Mouse (Mus musculus) hindbrain, embryonic 15.5 days (tissue): Measurements from ENCODE around the gene Zfp536. TPM values are rescaled to one million over a fixed set of nuclear protein-coding genes. Genes with fewer than 3 reads are reported as not detected.

Experiments used
- ATAC-seq: fragments of 200-750 bp; cut with Nextera tagmentation; 2 replicates; pipeline ENCODE4 v1.8.0; 2017; ENCODE audit warnings: low read depth, moderate number of reproducible peaks, moderate TSS enrichment; ENCODE audit not compliant: low FRiP score
- H3K27ac ChIP-seq: fragments of 300-500 bp; sonication (generic); replicated peaks from 2 replicates; pipeline ENCODE4 v1.5.1; 2015; ENCODE audit warnings: mild to moderate bottlenecking, inconsistent platforms
- H3K27me3 ChIP-seq: fragments of 300-500 bp; sonication (generic); 2 replicates; pipeline ENCODE4 v1.6.1; 2015; ENCODE audit warnings: control low read depth, inconsistent platforms
- H3K36me3 ChIP-seq: fragments of 300-500 bp; sonication (generic); 2 replicates; pipeline ENCODE4 v1.6.1; 2015; ENCODE audit warnings: control low read depth, inconsistent platforms
- H3K4me1 ChIP-seq: fragments of 300-500 bp; sonication (generic); replicated peaks from 2 replicates; pipeline ENCODE4 v1.6.1; 2015; ENCODE audit warnings: control low read depth, inconsistent platforms
- H3K4me2 ChIP-seq: fragments of 300-500 bp; sonication (generic); 2 replicates; pipeline ENCODE4 v1.6.1; 2015; ENCODE audit warnings: moderate library complexity, mild to moderate bottlenecking, inconsistent platforms
- H3K4me3 ChIP-seq: fragments of 300-500 bp; sonication (generic); 2 replicates; pipeline ENCODE4 v1.5.1; 2015; ENCODE audit warnings: mild to moderate bottlenecking, inconsistent platforms
- H3K9ac ChIP-seq: fragments of 300-500 bp; sonication (generic); 2 replicates; pipeline ENCODE4 v1.6.1; 2015; ENCODE audit warnings: inconsistent platforms
- H3K9me3 ChIP-seq: fragments of 300-500 bp; sonication (generic); 2 replicates; pipeline ENCODE4 v1.6.1; 2016; ENCODE audit warnings: control low read depth, inconsistent platforms
- WGBS: fragments of 180-500 bp; shearing (Covaris S2); methylation state at CpG from one replicate; pipeline ENCODE4 v1.1.7; 2015; 5-methylcytosine and 5-hydroxymethylcytosine counted together
- polyA plus RNA-seq: library from polyadenylated mRNA; unstranded; fragments of >200 nt; fragmentation: Nextera tagmentation; extraction: Ambion mirVana; gene quantifications from 2 replicates; pipeline ENCODE4 v1.2.1, GENCODE M21; 2015

The Zfp536 gene
- polyA plus RNA-seq, 1 experiment from 2014 or later = 36.0 TPM

GRCm38 (mm10) chr7:37743350-37743749, 30.1 kb downstream of the Zfp536 start:
- Histone ChIP-seq H3K4me3 (no peak overlapping the region), H3K36me3 (no peaks in the 10 kb centered on the region), H3K9me3 (no peaks in the 10 kb centered on the region), H3K27ac (no peak overlapping the region), H3K4me1 (peaks cover 32% of the 10 kb centered on the region), H3K27me3 (no peaks in the 10 kb centered on the region), H3K4me2 (no peak overlapping the region), H3K9ac (no peak overlapping the region)
- WGBS = 75% methylated on average over 8 of the region's 8 CpGs
- ATAC-seq = no peak

DNA sequence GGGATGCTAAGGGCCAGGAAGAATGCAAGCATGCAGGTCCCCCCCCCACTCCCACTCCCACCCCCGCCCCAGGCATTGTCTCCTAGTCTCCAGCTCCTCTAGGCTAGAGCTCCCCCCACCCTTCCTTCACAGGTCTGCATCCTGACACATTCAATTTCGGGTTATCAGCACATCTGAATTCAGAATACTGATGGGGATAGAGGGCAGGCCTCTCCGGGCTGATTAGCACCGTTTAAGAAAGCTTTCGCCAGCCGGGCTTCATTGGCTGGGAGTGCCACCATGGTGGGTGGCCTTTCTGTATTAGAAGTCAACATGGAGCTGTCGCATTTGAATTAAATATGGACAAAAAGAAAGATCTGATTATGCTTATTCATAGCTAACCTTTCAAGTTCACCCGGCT, 36.2 kb downstream of the Zfp536 start:
- Histone ChIP-seq H3K27ac (no peak overlapping the region), H3K9me3 (no peaks in the 10 kb centered on the region), H3K4me1 (peaks cover 22% of the 10 kb centered on the region), H3K4me3 (no peak overlapping the region), H3K4me2 (no peak overlapping the region), H3K9ac (no peak overlapping the region), H3K27me3 (no peaks in the 10 kb centered on the region), H3K36me3 (no peaks in the 10 kb centered on the region)
- no peak for ATAC-seq
- 23% methylated on average over 8 of the region's 8 CpGs for WGBS

DNA sequence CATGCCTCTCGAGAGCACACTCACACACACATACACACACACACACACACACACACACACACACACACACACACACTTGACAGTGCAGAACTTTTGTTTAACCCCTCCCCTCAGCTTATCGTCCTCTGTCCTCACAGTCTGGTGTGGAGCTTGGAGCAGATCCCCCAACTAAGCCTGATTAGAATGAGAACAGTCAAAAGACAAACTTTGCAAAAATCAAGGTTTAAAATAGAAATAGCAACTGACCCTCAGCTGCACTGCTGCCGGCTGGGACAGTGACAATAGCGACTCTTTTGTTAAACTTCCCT, 37.1 kb downstream of the Zfp536 start:
- no peak for ATAC-seq
- Histone ChIP-seq H3K36me3 (no peaks in the 10 kb centered on the region), H3K9me3 (no peaks in the 10 kb centered on the region), H3K4me2 (no peak overlapping the region), H3K4me3 (no peak overlapping the region), H3K9ac (no peak overlapping the region), H3K27ac (no peak overlapping the region), H3K4me1 (peaks cover 22% of the 10 kb centered on the region), H3K27me3 (no peaks in the 10 kb centered on the region)
- 8% methylated on average over 4 of the region's 4 CpGs for WGBS

DNA sequence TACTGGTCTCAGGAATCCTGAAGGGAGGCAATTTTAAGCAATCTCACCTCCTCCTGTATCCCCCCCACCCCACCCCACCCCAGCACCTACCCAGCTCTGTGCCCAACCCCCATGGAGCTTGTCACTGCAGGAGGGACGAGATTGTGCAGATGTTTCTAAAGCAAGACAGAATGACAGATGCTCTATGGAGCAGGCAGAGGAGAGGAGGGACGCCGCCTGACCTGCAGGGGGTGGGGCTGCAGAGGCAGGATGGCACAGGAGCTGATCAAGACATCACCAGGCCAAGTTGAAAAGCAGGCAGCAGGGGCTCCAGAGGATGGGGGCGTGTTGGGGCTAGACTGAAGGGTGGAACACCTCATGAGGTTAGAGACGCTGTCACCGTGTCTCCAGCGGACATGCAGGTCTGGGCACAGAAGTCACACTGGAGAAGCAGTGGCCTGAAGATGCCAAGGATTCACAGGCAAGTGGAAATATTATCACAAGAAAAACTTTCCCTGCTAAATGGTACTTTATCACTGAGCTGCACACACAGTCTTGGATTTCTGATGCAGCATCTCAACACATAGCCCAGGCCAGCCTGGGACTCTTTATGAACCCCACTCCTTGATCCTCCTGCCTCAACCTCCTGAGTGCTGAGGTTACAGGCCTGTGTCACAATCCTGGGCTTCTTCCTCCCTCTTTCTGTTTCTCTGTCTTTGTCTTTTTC, 37.6 kb downstream of the Zfp536 start:
- Histone ChIP-seq H3K27me3 (no peaks in the 10 kb centered on the region), H3K36me3 (no peaks in the 10 kb centered on the region), H3K4me3 (no peak overlapping the region), H3K9me3 (no peaks in the 10 kb centered on the region), H3K27ac (peak overlapping the region; percentile 34), H3K4me2 (no peak overlapping the region), H3K9ac (no peak overlapping the region), H3K4me1 (peaks cover 22% of the 10 kb centered on the region)
- WGBS = 22% methylated on average over 7 of the region's 7 CpGs
- no peak; the same call in 1 of the 2 replicates for ATAC-seq

GRCm38 (mm10) chr7:37735101-37735500, 38.3 kb downstream of the Zfp536 start:
- Histone ChIP-seq H3K4me1 (peaks cover 26% of the 10 kb centered on the region), H3K9me3 (no peaks in the 10 kb centered on the region), H3K27me3 (no peaks in the 10 kb centered on the region), H3K9ac (no peak overlapping the region), H3K4me3 (no peak overlapping the region), H3K36me3 (no peaks in the 10 kb centered on the region), H3K4me2 (no peak overlapping the region), H3K27ac (peak overlapping the region; percentile 34)
- 46% methylated on average over 6 of the region's 6 CpGs for WGBS
- no peak for ATAC-seq

DNA sequence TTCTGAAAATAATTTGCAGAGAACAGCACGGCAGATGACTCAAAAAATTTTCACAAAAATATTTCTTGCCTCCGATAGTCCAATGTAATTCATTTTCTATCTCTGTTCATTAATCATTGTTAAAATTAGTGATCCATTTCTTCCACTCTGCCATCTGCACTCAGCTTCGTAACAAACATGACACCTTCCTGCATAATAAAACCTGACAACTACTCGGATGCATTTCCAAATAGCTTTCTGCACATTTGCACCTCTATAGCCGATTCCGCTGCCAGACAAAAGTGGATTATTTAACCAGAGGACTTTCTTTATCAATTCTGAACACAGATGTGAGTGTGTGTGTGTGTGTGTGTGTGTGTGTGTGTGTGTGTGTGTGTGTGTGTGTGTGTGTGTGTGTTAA, 38.9 kb downstream of the Zfp536 start:
- H3K27me3 ChIP-seq = no peaks in the 10 kb centered on the region
- ATAC-seq = no peak
- no peaks in the 10 kb centered on the region for H3K9me3 ChIP-seq
- H3K4me2 ChIP-seq = no peak overlapping the region
- H3K36me3 ChIP-seq = no peaks in the 10 kb centered on the region
- H3K27ac ChIP-seq = no peak overlapping the region; the same call in 1 of the 2 replicates
- H3K9ac ChIP-seq = no peak overlapping the region
- 40% methylated on average over 6 of the region's 6 CpGs for WGBS
- H3K4me1 ChIP-seq = peaks cover 26% of the 10 kb centered on the region
- no peak overlapping the region for H3K4me3 ChIP-seq

GRCm38 (mm10) chr7:37733996-37734395, 39.4 kb downstream of the Zfp536 start:
- 87% methylated on average over 4 of the region's 4 CpGs for WGBS
- Histone ChIP-seq H3K4me2 (no peak overlapping the region), H3K4me3 (no peak overlapping the region), H3K27ac (no peak overlapping the region), H3K27me3 (no peaks in the 10 kb centered on the region), H3K4me1 (peaks cover 26% of the 10 kb centered on the region), H3K36me3 (no peaks in the 10 kb centered on the region), H3K9ac (no peak overlapping the region), H3K9me3 (no peaks in the 10 kb centered on the region)
- no peak for ATAC-seq

GRCm38 (mm10) chr7:37732741-37733140, 40.7 kb downstream of the Zfp536 start:
- Histone ChIP-seq H3K4me1 (peaks cover 26% of the 10 kb centered on the region), H3K36me3 (no peaks in the 10 kb centered on the region), H3K4me3 (no peak overlapping the region), H3K27ac (no peak overlapping the region), H3K27me3 (no peaks in the 10 kb centered on the region), H3K9ac (no peak overlapping the region), H3K9me3 (no peaks in the 10 kb centered on the region), H3K4me2 (no peak overlapping the region)
- no peak for ATAC-seq
- 80% methylated on average over 4 of the region's 4 CpGs for WGBS

DNA sequence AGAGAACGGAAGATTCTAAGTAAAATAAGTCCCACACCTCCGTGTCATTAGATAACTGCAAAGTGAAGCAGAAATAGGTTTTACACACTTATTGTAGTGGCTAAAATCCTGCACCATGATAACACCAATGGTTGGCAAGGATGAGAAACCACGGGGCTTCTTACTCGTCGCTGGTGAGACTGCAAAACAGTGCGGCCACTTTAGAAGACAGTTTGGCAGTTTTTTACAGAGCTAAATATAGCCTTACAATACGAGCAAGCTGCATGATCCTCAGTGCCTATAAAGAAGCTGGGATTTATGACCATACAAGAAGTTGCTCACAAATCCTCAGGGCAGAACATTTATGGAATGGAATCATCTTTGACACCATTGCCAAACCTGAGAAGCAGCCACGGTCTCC, 45.7 kb downstream of the Zfp536 start:
- Histone ChIP-seq H3K36me3 (no peaks in the 10 kb centered on the region), H3K4me1 (peaks cover 23% of the 10 kb centered on the region), H3K27me3 (no peaks in the 10 kb centered on the region), H3K27ac (no peak overlapping the region), H3K4me3 (no peak overlapping the region), H3K4me2 (no peak overlapping the region), H3K9ac (no peak overlapping the region), H3K9me3 (no peaks in the 10 kb centered on the region)
- WGBS = 88% methylated on average over 8 of the region's 8 CpGs
- ATAC-seq = no peak

GRCm38 (mm10) chr7:37724002-37724790, 49.2 kb downstream of the Zfp536 start:
- Histone ChIP-seq H3K36me3 (no peaks in the 10 kb centered on the region), H3K9ac (no peak overlapping the region), H3K4me2 (no peak overlapping the region), H3K4me1 (peaks cover 32% of the 10 kb centered on the region), H3K9me3 (no peaks in the 10 kb centered on the region), H3K4me3 (no peak overlapping the region), H3K27ac (no peak overlapping the region), H3K27me3 (no peaks in the 10 kb centered on the region)
- WGBS = 47% methylated on average over 9 of the region's 9 CpGs
- ATAC-seq = no peak

GRCm38 (mm10) chr7:37723191-37723592, 50.2 kb downstream of the Zfp536 start:
- Histone ChIP-seq H3K36me3 (no peaks in the 10 kb centered on the region), H3K27me3 (no peaks in the 10 kb centered on the region), H3K9ac (no peak overlapping the region), H3K9me3 (no peaks in the 10 kb centered on the region), H3K4me3 (no peak overlapping the region), H3K27ac (0 out of 2 replicates have a peak overlapping the region, but pooled peaks have one; percentile 4), H3K4me1 (peaks cover 41% of the 10 kb centered on the region), H3K4me2 (no peak overlapping the region; the same call in 1 of the 2 replicates)
- peak; percentile 65; the same call in 1 of the 2 replicates for ATAC-seq
- 46% methylated on average over 7 of the region's 7 CpGs for WGBS

DNA sequence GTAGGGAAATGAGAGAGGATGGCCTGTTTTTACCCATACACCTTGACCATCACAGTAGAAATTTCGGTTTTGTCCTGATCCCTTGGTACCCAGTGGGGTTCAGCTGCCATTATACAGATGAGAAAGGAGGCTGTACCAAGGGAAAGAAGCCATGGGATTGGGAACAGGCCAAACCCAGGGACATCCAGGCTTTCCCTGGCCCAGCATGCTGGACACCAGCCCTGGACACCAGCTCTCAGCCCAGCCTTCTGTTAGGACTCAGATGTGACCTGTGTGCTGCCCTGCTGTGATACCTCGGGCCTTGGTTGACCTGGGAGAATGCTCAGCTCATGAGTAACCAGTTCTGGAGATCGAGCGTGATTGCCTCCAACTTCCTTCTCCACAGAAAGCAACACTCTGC, 51.8 kb downstream of the Zfp536 start:
- no peaks in the 10 kb centered on the region for H3K36me3 ChIP-seq
- no peak overlapping the region for H3K27ac ChIP-seq
- H3K4me2 ChIP-seq = no peak overlapping the region
- 87% methylated on average over 4 of the region's 4 CpGs for WGBS
- H3K27me3 ChIP-seq = no peaks in the 10 kb centered on the region
- no peak overlapping the region for H3K4me3 ChIP-seq
- no peaks in the 10 kb centered on the region for H3K9me3 ChIP-seq
- no peak for ATAC-seq
- peaks cover 43% of the 10 kb centered on the region for H3K4me1 ChIP-seq
- H3K9ac ChIP-seq = no peak overlapping the region
